Mouse (Mus musculus): ENCODE data around the gene Bcl9. TPM values are rescaled to one million over a fixed set of nuclear protein-coding genes. Genes with fewer than 3 reads are reported as not detected.

Bcl9 gene
- polyA plus RNA-seq, 1 experiment: 0.05 TPM

- Histone ChIP-seq H3K4me1 (ENCODE audit: control insufficient read depth) (no peaks in the 10 kb centered on the region), H3K9me3 (ENCODE audit: control insufficient read depth, low read length) (no peaks in the 10 kb centered on the region), H3K4me3 (replicated peaks) (no peak overlapping the region), H3K36me3 (ENCODE audit: control insufficient read depth) (no peaks in the 10 kb centered on the region), H3K27me3 (ENCODE audit: control insufficient read depth) (no peaks in the 10 kb centered on the region)
- TF ChIP-seq GATA1 (IDR thresholded peaks at IDR 0.05; ENCODE audit: low read length) (no peak), TAL1 (IDR thresholded peaks at IDR 0.05; ENCODE audit: low read length) (no peak)
Observed at GRCm38 (mm10) chr3:97242629-97243167, 55.0 kb downstream of the Bcl9 start.

DNA sequence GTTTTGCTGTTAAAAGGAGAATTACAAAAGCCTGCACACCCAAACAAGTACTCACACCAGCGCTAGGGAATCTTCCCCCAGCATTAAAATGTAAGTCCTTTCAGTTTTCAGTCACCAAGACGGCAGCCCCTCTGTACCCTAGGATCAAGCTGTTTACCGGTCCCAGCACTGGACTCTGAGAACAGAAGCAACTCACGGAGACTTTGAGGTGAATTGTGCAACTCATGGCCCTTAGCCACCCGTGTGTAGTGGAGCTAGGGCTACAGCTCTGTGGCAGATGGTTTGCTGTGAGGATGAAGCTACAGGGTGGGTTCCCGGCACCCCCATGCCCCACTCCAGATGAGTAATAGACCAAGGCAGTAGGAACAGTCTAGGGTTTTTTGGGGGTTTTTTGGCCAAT is 55.9 kb downstream of the Bcl9 start:
- no peaks in the 10 kb centered on the region for H3K27me3 ChIP-seq (ENCODE audit: control insufficient read depth)
- no peak overlapping the region for H3K4me3 ChIP-seq (replicated peaks)
- TF ChIP-seq GATA1 (IDR thresholded peaks at IDR 0.05; ENCODE audit: low read length) (no peak), TAL1 (IDR thresholded peaks at IDR 0.05; ENCODE audit: low read length) (no peak)
- no peaks in the 10 kb centered on the region for H3K9me3 ChIP-seq (ENCODE audit: control insufficient read depth, low read length)
- no peaks in the 10 kb centered on the region for H3K4me1 ChIP-seq (ENCODE audit: control insufficient read depth)
- H3K36me3 ChIP-seq (ENCODE audit: control insufficient read depth): no peaks in the 10 kb centered on the region

DNA sequence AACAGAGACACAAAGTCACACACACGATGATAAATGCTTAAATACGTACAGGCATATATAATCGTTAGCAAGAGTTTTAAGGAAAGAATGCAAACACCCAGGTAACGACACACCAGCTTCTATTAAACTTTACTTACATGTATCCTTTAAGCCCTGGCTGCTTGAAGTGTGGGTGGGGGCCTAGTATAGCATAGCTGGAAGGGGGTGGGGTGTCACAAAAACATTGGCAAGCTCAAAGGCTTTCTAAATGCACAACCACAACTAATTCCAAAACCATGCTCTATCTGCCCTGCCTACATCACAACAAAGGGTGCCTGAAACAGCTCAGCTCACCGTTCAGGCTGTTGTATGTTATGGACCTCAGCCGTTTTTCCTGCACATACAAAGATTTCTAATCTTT is 57.9 kb downstream of the Bcl9 start:
- H3K36me3 ChIP-seq (ENCODE audit: control insufficient read depth): no peaks in the 10 kb centered on the region
- H3K27me3 ChIP-seq (ENCODE audit: control insufficient read depth): no peaks in the 10 kb centered on the region
- H3K4me1 ChIP-seq (ENCODE audit: control insufficient read depth): no peaks in the 10 kb centered on the region
- no peak for TF ChIP-seq GATA1 (IDR thresholded peaks at IDR 0.05; ENCODE audit: low read length)
- TF ChIP-seq TAL1 (IDR thresholded peaks at IDR 0.05; ENCODE audit: low read length): no peak
- H3K4me3 ChIP-seq (replicated peaks): no peak overlapping the region
- H3K9me3 ChIP-seq (ENCODE audit: control insufficient read depth, low read length): no peaks in the 10 kb centered on the region

GRCm38 (mm10) chr3:97239316-97239715 is 58.4 kb downstream of the Bcl9 start:
- Histone ChIP-seq H3K27me3 (ENCODE audit: control insufficient read depth) (no peaks in the 10 kb centered on the region), H3K4me3 (replicated peaks) (no peak overlapping the region), H3K9me3 (ENCODE audit: control insufficient read depth, low read length) (no peaks in the 10 kb centered on the region), H3K36me3 (ENCODE audit: control insufficient read depth) (no peaks in the 10 kb centered on the region), H3K4me1 (ENCODE audit: control insufficient read depth) (no peaks in the 10 kb centered on the region)
- TF ChIP-seq TAL1 (IDR thresholded peaks at IDR 0.05; ENCODE audit: low read length) (no peak), GATA1 (IDR thresholded peaks at IDR 0.05; ENCODE audit: low read length) (no peak)

DNA sequence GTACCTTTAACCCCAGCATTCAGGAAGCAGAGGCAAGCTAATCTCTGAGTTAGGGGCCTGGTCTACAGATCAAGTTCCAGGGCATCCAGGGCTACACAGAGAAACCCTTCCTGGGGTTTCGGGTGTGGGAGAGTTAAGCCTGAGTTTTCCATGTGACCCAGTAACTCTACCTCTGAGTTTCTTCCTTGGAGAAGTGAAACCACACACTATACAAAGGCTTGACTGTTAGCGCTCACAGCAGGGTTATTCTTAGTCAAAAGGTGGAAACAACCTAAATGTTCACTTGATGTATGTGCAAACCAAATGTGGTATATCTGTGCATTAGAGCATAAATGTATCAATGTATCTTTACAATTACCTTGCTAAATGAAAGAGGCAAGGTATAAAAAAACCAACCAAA is 59.2 kb downstream of the Bcl9 start:
- Histone ChIP-seq H3K4me1 (ENCODE audit: control insufficient read depth) (no peaks in the 10 kb centered on the region), H3K27me3 (ENCODE audit: control insufficient read depth) (no peaks in the 10 kb centered on the region), H3K9me3 (ENCODE audit: control insufficient read depth, low read length) (no peaks in the 10 kb centered on the region), H3K36me3 (ENCODE audit: control insufficient read depth) (no peaks in the 10 kb centered on the region), H3K4me3 (replicated peaks) (no peak overlapping the region)
- no peak for TF ChIP-seq TAL1 (IDR thresholded peaks at IDR 0.05; ENCODE audit: low read length)
- TF ChIP-seq GATA1 (IDR thresholded peaks at IDR 0.05; ENCODE audit: low read length): no peak

DNA sequence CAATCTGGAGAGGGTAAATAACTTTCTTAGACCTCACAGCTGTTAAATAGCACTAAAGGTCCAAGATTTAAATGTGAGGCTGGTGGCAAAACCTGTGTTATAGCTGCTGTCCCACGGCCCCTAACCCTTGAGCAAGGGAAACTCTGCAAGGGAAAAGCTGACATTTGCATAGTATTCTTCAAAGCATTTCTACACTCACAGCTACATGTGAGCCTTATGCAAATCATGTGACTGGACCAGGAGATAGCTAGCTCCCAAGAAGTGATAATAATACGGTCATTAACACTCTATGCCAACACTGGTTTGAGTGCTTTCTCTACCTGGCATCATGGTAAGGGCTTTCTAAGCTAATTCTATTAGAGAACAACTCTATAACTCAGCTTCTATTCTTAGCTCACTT is 60.3 kb downstream of the Bcl9 start:
- Histone ChIP-seq H3K27me3 (ENCODE audit: control insufficient read depth) (no peaks in the 10 kb centered on the region), H3K4me1 (ENCODE audit: control insufficient read depth) (no peaks in the 10 kb centered on the region), H3K36me3 (ENCODE audit: control insufficient read depth) (no peaks in the 10 kb centered on the region), H3K4me3 (replicated peaks) (no peak overlapping the region), H3K9me3 (ENCODE audit: control insufficient read depth, low read length) (no peaks in the 10 kb centered on the region)
- TF ChIP-seq TAL1 (IDR thresholded peaks at IDR 0.05; ENCODE audit: low read length) (no peak), GATA1 (IDR thresholded peaks at IDR 0.05; ENCODE audit: low read length) (no peak)

- H3K4me1 ChIP-seq (ENCODE audit: control insufficient read depth): no peaks in the 10 kb centered on the region
- TF ChIP-seq GATA1 (IDR thresholded peaks at IDR 0.05; ENCODE audit: low read length): no peak
- H3K4me3 ChIP-seq (replicated peaks): no peak overlapping the region
- H3K27me3 ChIP-seq (ENCODE audit: control insufficient read depth): no peaks in the 10 kb centered on the region
- no peaks in the 10 kb centered on the region for H3K36me3 ChIP-seq (ENCODE audit: control insufficient read depth)
- no peaks in the 10 kb centered on the region for H3K9me3 ChIP-seq (ENCODE audit: control insufficient read depth, low read length)
Observed at GRCm38 (mm10) chr3:97234797-97235196, 62.9 kb downstream of the Bcl9 start.

DNA sequence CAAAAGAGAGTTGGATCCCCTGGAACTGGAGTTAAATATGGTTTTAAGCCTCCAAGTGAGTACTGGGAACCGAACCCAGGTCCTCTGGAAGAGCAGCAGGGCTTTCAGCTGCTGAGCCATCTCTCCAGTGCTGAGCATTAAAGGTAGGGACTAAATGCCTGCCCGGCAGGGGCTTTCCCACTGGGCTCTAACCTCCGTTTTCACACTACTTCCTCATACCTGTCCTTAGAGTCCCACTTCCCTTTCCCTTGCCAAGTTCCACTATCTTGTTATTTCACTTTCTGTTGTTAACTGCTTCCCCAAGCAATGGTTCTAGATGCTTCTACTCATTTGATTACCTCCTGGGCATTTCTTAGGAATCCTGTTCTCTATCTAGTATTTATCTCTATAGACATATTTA is 65.4 kb downstream of the Bcl9 start:
- Histone ChIP-seq H3K36me3 (ENCODE audit: control insufficient read depth) (no peaks in the 10 kb centered on the region), H3K9me3 (ENCODE audit: control insufficient read depth, low read length) (no peaks in the 10 kb centered on the region), H3K27me3 (ENCODE audit: control insufficient read depth) (peaks cover 18% of the 10 kb centered on the region), H3K4me3 (replicated peaks) (no peak overlapping the region), H3K4me1 (ENCODE audit: control insufficient read depth) (peaks cover 6% of the 10 kb centered on the region)
- no peak for TF ChIP-seq TAL1 (IDR thresholded peaks at IDR 0.05; ENCODE audit: low read length)
- no peak for TF ChIP-seq GATA1 (IDR thresholded peaks at IDR 0.05; ENCODE audit: low read length)

- Histone ChIP-seq H3K4me1 (ENCODE audit: control insufficient read depth) (peaks cover 7% of the 10 kb centered on the region), H3K4me3 (replicated peaks) (no peak overlapping the region), H3K36me3 (ENCODE audit: control insufficient read depth) (no peaks in the 10 kb centered on the region)
Observed at GRCm38 (mm10) chr3:97231857-97232256, 65.9 kb downstream of the Bcl9 start.

More at GRCm38 (mm10) chr3:97231857-97232256, 65.9 kb downstream of the Bcl9 start:
- TF ChIP-seq TAL1 (IDR thresholded peaks at IDR 0.05; ENCODE audit: low read length) (no peak), GATA1 (IDR thresholded peaks at IDR 0.05; ENCODE audit: low read length) (no peak)
- H3K9me3 ChIP-seq (ENCODE audit: control insufficient read depth, low read length): no peaks in the 10 kb centered on the region
- peaks cover 21% of the 10 kb centered on the region for H3K27me3 ChIP-seq (ENCODE audit: control insufficient read depth)

Measured in erythroblast, embryonic 14.5 days (primary cell).